In the genomic region with DNA sequence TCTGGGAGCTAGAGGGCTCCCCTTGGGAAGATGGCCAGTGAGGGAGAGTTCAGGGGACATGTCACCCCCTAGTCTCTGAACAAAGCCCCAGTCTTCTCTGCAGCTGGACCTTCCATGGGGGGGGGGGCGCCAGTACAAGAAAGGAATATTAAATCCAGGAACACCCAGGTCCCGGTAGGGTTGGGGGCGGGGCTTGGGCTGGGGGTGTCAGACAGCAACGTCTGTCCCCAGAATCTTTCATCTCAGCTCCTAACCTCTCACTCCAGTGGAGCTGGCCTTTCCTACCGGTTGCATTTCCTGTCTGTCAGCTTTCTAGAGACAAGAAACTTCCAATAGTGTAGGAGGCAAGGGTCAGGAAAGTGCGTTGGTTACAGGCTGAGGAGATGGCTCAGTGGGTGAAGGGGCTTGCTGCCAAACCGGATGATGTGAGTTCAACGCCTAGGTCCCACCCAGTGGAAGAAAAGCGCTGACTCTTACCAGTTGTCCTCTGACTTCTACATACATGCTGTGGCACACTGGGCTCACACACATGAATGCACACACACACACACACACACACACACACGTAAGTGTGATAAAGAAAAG, we compare ENCODE assay signal across 14 mouse cellular contexts.
DNase-seq lines count a peak whose midpoint lies in the region; ATAC-seq and TF ChIP-seq lines count a peak whose summit lies in the region.
"Had no signal": no experiment of that assay in that cellular context is flagged by ENCODE, and none has a peak within 500 bp of the region (broad histone marks: within the 10 kb centered on the region; RNA-seq: fewer than 3 reads in every experiment).

No protein-coding gene starts in this region.

- H3K27ac ChIP-seq in hindbrain, embryonic 10.5 days, result peak overlapping the region; percentile 42; the same call in 1 of the 2 replicates
- no peak overlapping the region for H3K27ac ChIP-seq in hindbrain, embryonic 16.5 days (ENCODE audit: low read depth, low read length)
- H3K27ac ChIP-seq in lung, embryonic 14.5 days (ENCODE audit: low read depth), result peak overlapping the region; percentile 58
- H3K27ac ChIP-seq in MEL (ENCODE audit: control insufficient read depth, low read depth, low read length), result peak overlapping the region; percentile 86
- H3K27ac ChIP-seq in embryonic facial prominence, embryonic 10.5 days (replicated peaks), result peak overlapping the region; percentile 8; the same call in 1 of the 2 replicates
- H3K27ac ChIP-seq: limb, embryonic 15.5 days had no signal

- H3K36me3 ChIP-seq in hindbrain, embryonic 10.5 days, result peaks cover 64% of the 10 kb centered on the region
- H3K36me3 ChIP-seq in hindbrain, embryonic 16.5 days (ENCODE audit: control insufficient read depth, insufficient read depth, low read length), result no peaks in the 10 kb centered on the region
- H3K36me3 ChIP-seq in lung, embryonic 14.5 days (ENCODE audit: insufficient read depth), result no peaks in the 10 kb centered on the region
- H3K36me3 ChIP-seq in MEL (ENCODE audit: control insufficient read depth in 1 of 2, insufficient read depth in 2 of 2, low read length in 2 of 2), result peaks cover 0 to 23% of the 10 kb centered on the region in 2 experiments; a peak in 2 of 4 replicates
- peaks cover 59% of the 10 kb centered on the region for H3K36me3 ChIP-seq in embryonic facial prominence, embryonic 10.5 days (replicated peaks)

- no peak overlapping the region for H3K4me3 ChIP-seq in hindbrain, embryonic 10.5 days
- H3K4me3 ChIP-seq in hindbrain, embryonic 16.5 days (ENCODE audit: low read length), result no peak overlapping the region
- H3K4me3 ChIP-seq in lung, embryonic 14.5 days (ENCODE audit: low read depth, low read length), result no peak overlapping the region
- no peak overlapping the region for H3K4me3 ChIP-seq in lung, adult 2 months (replicated peaks; ENCODE audit: extremely low read depth, low read depth, low read length)
- no peak overlapping the region for H3K4me3 ChIP-seq in MEL (ENCODE audit: control insufficient read depth in 1 of 2, insufficient read depth in 1 of 2, low read depth in 2 of 2, low read length in 2 of 2)
- no peak overlapping the region for H3K4me3 ChIP-seq in embryonic facial prominence, embryonic 10.5 days
- H3K4me3 ChIP-seq: erythroblast, embryonic 14.5 days; limb, embryonic 15.5 days; neural tube, embryonic 15.5 days had no signal

- ATAC-seq in hindbrain, embryonic 16.5 days, result no peak
- ATAC-seq in lung, embryonic 14.5 days (ENCODE audit: insufficient read depth), result peak; percentile 22; the same call in 1 of the 2 replicates
- ATAC-seq: midbrain, embryonic 16.5 days had no signal

- no peak overlapping the region for H3K4me2 ChIP-seq in hindbrain, embryonic 16.5 days (ENCODE audit: low read length)
- H3K4me2 ChIP-seq in lung, embryonic 14.5 days, result no peak overlapping the region
- H3K4me2 ChIP-seq: limb, embryonic 15.5 days; neural tube, embryonic 15.5 days had no signal

- no peak for TF ChIP-seq RAD21 in MEL (IDR thresholded peaks at IDR 0.05; ENCODE audit: low read depth, low read length)

- H3K79me2 ChIP-seq in MEL (ENCODE audit: control insufficient read depth, insufficient read depth, low read length, poor library complexity), result no peaks in the 10 kb centered on the region

- TF ChIP-seq POLR2A in lung, adult 2 months (IDR thresholded peaks at IDR 0.05; ENCODE audit: borderline replicate concordance, extremely low read depth, low read depth, low read length), result no peak
- no peak for TF ChIP-seq POLR2A in MEL (IDR thresholded peaks at IDR 0.05; ENCODE audit: control insufficient read depth in 1 of 2, insufficient read depth in 1 of 2, low read depth in 1 of 2, low read length in 2 of 2, poor library complexity in 1 of 2)

- WGBS in hindbrain, embryonic 10.5 days, result 79% methylated on average over 10 of the region's 10 CpGs
- WGBS in hindbrain, embryonic 16.5 days, result 77% methylated on average over 10 of the region's 10 CpGs
- WGBS in lung, embryonic 14.5 days, result 31% methylated on average over 10 of the region's 10 CpGs
- 32% methylated on average over 10 of the region's 10 CpGs for WGBS in lung, adult 2 months
- WGBS in embryonic facial prominence, embryonic 10.5 days, result 80% methylated on average over 10 of the region's 10 CpGs

- no peak for TF ChIP-seq CTCF in lung, embryonic 14.5 days (IDR thresholded peaks at IDR 0.05; ENCODE audit: low read depth)
- TF ChIP-seq CTCF in lung, adult 2 months (IDR thresholded peaks at IDR 0.05; ENCODE audit: insufficient read depth, low read length), result no peak
- no peak for TF ChIP-seq CTCF in MEL (IDR thresholded peaks at IDR 0.05 in 2 of 3, conservative IDR thresholded peaks at IDR 0.05 in 1 of 3; ENCODE audit: control insufficient read depth in 1 of 3, insufficient read depth in 1 of 3, low read depth in 2 of 3, low read length in 3 of 3, poor library complexity in 1 of 3, severe bottlenecking in 1 of 3)

- no peak for TF ChIP-seq EP300 in MEL (IDR thresholded peaks at IDR 0.05; ENCODE audit: low read depth in 1 of 2, low read length in 2 of 2)

- no peaks in the 10 kb centered on the region for H3K9me3 ChIP-seq in hindbrain, embryonic 10.5 days
- H3K9me3 ChIP-seq in hindbrain, embryonic 16.5 days (ENCODE audit: control insufficient read depth, low read length), result no peaks in the 10 kb centered on the region
- H3K9me3 ChIP-seq in lung, embryonic 14.5 days (ENCODE audit: low read depth, low read length), result no peaks in the 10 kb centered on the region
- H3K9me3 ChIP-seq in MEL (replicated peaks; ENCODE audit: insufficient read depth, low read length), result no peaks in the 10 kb centered on the region
- no peaks in the 10 kb centered on the region for H3K9me3 ChIP-seq in embryonic facial prominence, embryonic 10.5 days
- H3K9me3 ChIP-seq: limb, embryonic 15.5 days; neural tube, embryonic 15.5 days had no signal

- H3K27me3 ChIP-seq in hindbrain, embryonic 10.5 days (ENCODE audit: insufficient read depth, poor library complexity, severe bottlenecking), result no peaks in the 10 kb centered on the region
- no peaks in the 10 kb centered on the region for H3K27me3 ChIP-seq in hindbrain, embryonic 16.5 days (replicated peaks; ENCODE audit: control insufficient read depth, insufficient read depth, low read length)
- H3K27me3 ChIP-seq in lung, embryonic 14.5 days (ENCODE audit: insufficient read depth, low read length), result no peaks in the 10 kb centered on the region
- H3K27me3 ChIP-seq in MEL (ENCODE audit: control insufficient read depth in 1 of 2, insufficient read depth in 2 of 2, low read length in 2 of 2), result no peaks in the 10 kb centered on the region
- H3K27me3 ChIP-seq in embryonic facial prominence, embryonic 10.5 days (replicated peaks; ENCODE audit: low read depth, poor library complexity, severe bottlenecking), result no peaks in the 10 kb centered on the region
- H3K27me3 ChIP-seq: CH12.LX; limb, embryonic 15.5 days; neural tube, embryonic 15.5 days had no signal

- intact Hi-C loops in left cerebral cortex, postnatal 36 days (cut with DNase I), result no loop called here

- H3K9ac ChIP-seq in hindbrain, embryonic 16.5 days (ENCODE audit: low read depth, low read length), result no peak overlapping the region
- H3K9ac ChIP-seq in lung, embryonic 14.5 days, result no peak overlapping the region
- H3K9ac ChIP-seq in MEL (ENCODE audit: control insufficient read depth, low read depth, low read length, poor library complexity, severe bottlenecking), result peak overlapping the region; percentile 18
- H3K9ac ChIP-seq: limb, embryonic 15.5 days; neural tube, embryonic 15.5 days had no signal

- peaks cover 56% of the 10 kb centered on the region for H3K4me1 ChIP-seq in hindbrain, embryonic 10.5 days (replicated peaks)
- peaks cover 15% of the 10 kb centered on the region for H3K4me1 ChIP-seq in hindbrain, embryonic 16.5 days (ENCODE audit: control insufficient read depth, insufficient read depth, low read depth, low read length)
- H3K4me1 ChIP-seq in lung, embryonic 14.5 days (ENCODE audit: insufficient read depth), result peaks cover 15% of the 10 kb centered on the region
- peaks cover 21% of the 10 kb centered on the region for H3K4me1 ChIP-seq in lung, adult 2 months (ENCODE audit: control insufficient read depth, insufficient read depth, low read length)
- H3K4me1 ChIP-seq in MEL (ENCODE audit: control insufficient read depth in 1 of 2, insufficient read depth in 2 of 2, low read length in 2 of 2), result peaks cover 3 to 26% of the 10 kb centered on the region in 2 experiments
- H3K4me1 ChIP-seq in embryonic facial prominence, embryonic 10.5 days, result peaks cover 45% of the 10 kb centered on the region

- no peak for DNase-seq in hindbrain, embryonic 10.5 days (ENCODE audit: low spot score)
- DNase-seq in lung, embryonic 14.5 days, result peak; percentile 49
- no peak for DNase-seq in lung, adult 2 months
- DNase-seq in MEL (ENCODE audit: low read depth, low spot score), result no peak
- no peak for DNase-seq in embryonic facial prominence, embryonic 10.5 days (ENCODE audit: low spot score)
- no peak for DNase-seq in left cerebral cortex, postnatal 36 days (ENCODE audit: low spot score in 2 of 2)
- DNase-seq in urinary bladder, adult 18-20 months (ENCODE audit: low spot score in 2 of 2), result no peak
- DNase-seq: adrenal gland, postnatal 25 days had no signal

TF ChIP-seq in MEL, 35 proteins besides CTCF, POLR2A, EP300 and RAD21 (continues in another document):
- TF ChIP-seq ZMIZ1 (IDR thresholded peaks at IDR 0.05; ENCODE audit: low read depth, low read length), result no peak
- no peak for TF ChIP-seq BHLHE40 (IDR thresholded peaks at IDR 0.05; ENCODE audit: borderline replicate concordance, low read depth, low read length)
- TF ChIP-seq MAZ (IDR thresholded peaks at IDR 0.05; ENCODE audit: low read depth, low read length), result no peak
- no peak for TF ChIP-seq SIN3A (IDR thresholded peaks at IDR 0.05; ENCODE audit: low read length)
- TF ChIP-seq HCFC1 (IDR thresholded peaks at IDR 0.05; ENCODE audit: low read depth, low read length), result no peak
- no peak for TF ChIP-seq ELF1 (IDR thresholded peaks at IDR 0.05; ENCODE audit: low read depth, low read length)
- no peak for TF ChIP-seq MXI1 (IDR thresholded peaks at IDR 0.05; ENCODE audit: low read depth, low read length)
- TF ChIP-seq MYC (IDR thresholded peaks at IDR 0.05; ENCODE audit: low read depth, low read length), result no peak
- TF ChIP-seq NELFE (IDR thresholded peaks at IDR 0.05; ENCODE audit: low read depth, low read length), result no peak
- no peak for TF ChIP-seq ZNF384 (IDR thresholded peaks at IDR 0.05; ENCODE audit: low read depth, low read length)
- TF ChIP-seq GATA1 (IDR thresholded peaks at IDR 0.05; ENCODE audit: low read depth, low read length), result no peak
- no peak for TF ChIP-seq TAL1 (IDR thresholded peaks at IDR 0.05; ENCODE audit: low read length)
- TF ChIP-seq POLR2AphosphoS2 (IDR thresholded peaks at IDR 0.05; ENCODE audit: low read length), result no peak
- no peak for TF ChIP-seq ZC3H11A (IDR thresholded peaks at IDR 0.05; ENCODE audit: low read depth, low read length)
- no peak for TF ChIP-seq GABPA (IDR thresholded peaks at IDR 0.05; ENCODE audit: low read depth, low read length)
- no peak for TF ChIP-seq MYB (IDR thresholded peaks at IDR 0.05; ENCODE audit: low read depth, low read length)
- no peak for TF ChIP-seq KAT2A (conservative IDR thresholded peaks at IDR 0.05; ENCODE audit: low read depth, low read length)
- no peak for TF ChIP-seq ZKSCAN1 (IDR thresholded peaks at IDR 0.05; ENCODE audit: low read depth, low read length)
